Mouse (Mus musculus) hindbrain, postnatal 0 days (tissue): Measurements from ENCODE around the gene Cyp2e1. TPM values are rescaled to one million over a fixed set of nuclear protein-coding genes. Genes with fewer than 3 reads are reported as not detected.

Experiments
- ATAC-seq: fragments of 200-750 bp; cut with Nextera tagmentation; 2 replicates; pipeline ENCODE4 v1.8.0; 2017; ENCODE audit warnings: mild to moderate bottlenecking, moderate TSS enrichment, moderate library complexity
- DNase-seq: peaks from one replicate; pipeline ENCODE4 v3.0.0-alpha.2; 2015; ENCODE audit warnings: low spot score
- H3K27ac ChIP-seq: fragments of 300-500 bp; sonication (generic); 2 replicates; pipeline ENCODE4 v1.5.1; 2014; ENCODE audit warnings: mild to moderate bottlenecking
- H3K27me3 ChIP-seq: fragments of 300-500 bp; sonication (generic); 2 replicates; pipeline ENCODE4 v1.6.1; 2014; ENCODE audit warnings: low read length, mixed read lengths; ENCODE audit not compliant: insufficient read depth
- H3K36me3 ChIP-seq: fragments of 300-500 bp; sonication (generic); 2 replicates; pipeline ENCODE4 v1.6.1; 2014; ENCODE audit warnings: low read length, mixed read lengths; ENCODE audit not compliant: insufficient read depth
- H3K4me1 ChIP-seq: fragments of 300-500 bp; sonication (generic); 2 replicates; pipeline ENCODE4 v1.6.1; 2014; ENCODE audit warnings: antibody characterized with exemption, low read length, mixed read lengths; ENCODE audit not compliant: insufficient read depth
- H3K4me2 ChIP-seq: fragments of 300-500 bp; sonication (generic); 2 replicates; pipeline ENCODE4 v1.6.1; 2014; ENCODE audit warnings: low read depth, mild to moderate bottlenecking, low read length, moderate library complexity, mixed read lengths
- H3K4me3 ChIP-seq: fragments of 300-500 bp; sonication (generic); 2 replicates; pipeline ENCODE4 v1.5.1; 2014; ENCODE audit warnings: low read length
- H3K9ac ChIP-seq: fragments of 300-500 bp; sonication (generic); replicated peaks from 2 replicates; pipeline ENCODE4 v1.6.1; 2014; ENCODE audit warnings: mild to moderate bottlenecking, low read length, moderate library complexity, mixed read lengths
- H3K9me3 ChIP-seq: fragments of 300-500 bp; sonication (generic); 2 replicates; pipeline ENCODE4 v1.6.1; 2016; ENCODE audit warnings: low read length, mixed read lengths
- CTCF ChIP-seq: IDR thresholded peaks from 2 replicates; pipeline ENCODE4 v1.5.1; 2016; ENCODE audit warnings: antibody characterized with exemption, control low read depth, low read depth
- WGBS: fragments of 180-500 bp; shearing (Covaris S2); extraction: QIAGEN DNeasy Blood & Tissue Kit; methylation state at CpG from one replicate; pipeline ENCODE4 v1.1.7; 2014; 5-methylcytosine and 5-hydroxymethylcytosine counted together
- polyA plus RNA-seq: library from polyadenylated mRNA; unstranded; fragments of >200 nt; fragmentation: Nextera tagmentation; extraction: Ambion mirVana; gene quantifications from 2 replicates; pipeline ENCODE4 v1.2.1, GENCODE M21; 2015
- total RNA-seq: library from RNA; depleted of rRNA; stranded (reverse); fragments of >200 nt; gene quantifications from 2 replicates; pipeline ENCODE4 v1.2.3, GENCODE M21; 2014; rRNA removed

Cyp2e1 gene
- total and polyA plus RNA-seq, 2 experiments from 2014 or later = not detected

GRCm38 (mm10) chr7:140821305-140821652, 57.7 kb downstream of the Cyp2e1 start:
- peak overlapping the region; percentile 76; the same call in 1 of the 2 replicates for H3K9ac ChIP-seq
- no peak for DNase-seq
- peak overlapping the region; percentile 67 for H3K4me2 ChIP-seq
- H3K9me3 ChIP-seq = no peaks in the 10 kb centered on the region
- TF ChIP-seq CTCF = no peak
- ATAC-seq = peak; percentile 49
- peak overlapping the region; percentile 59 for H3K4me3 ChIP-seq
- peaks cover 5% of the 10 kb centered on the region; the same call in 1 of the 2 replicates for H3K4me1 ChIP-seq
- no peaks in the 10 kb centered on the region for H3K36me3 ChIP-seq
- H3K27me3 ChIP-seq = no peaks in the 10 kb centered on the region
- H3K27ac ChIP-seq = peak overlapping the region; percentile 95
- 45% methylated on average over 5 of the region's 5 CpGs for WGBS

DNA sequence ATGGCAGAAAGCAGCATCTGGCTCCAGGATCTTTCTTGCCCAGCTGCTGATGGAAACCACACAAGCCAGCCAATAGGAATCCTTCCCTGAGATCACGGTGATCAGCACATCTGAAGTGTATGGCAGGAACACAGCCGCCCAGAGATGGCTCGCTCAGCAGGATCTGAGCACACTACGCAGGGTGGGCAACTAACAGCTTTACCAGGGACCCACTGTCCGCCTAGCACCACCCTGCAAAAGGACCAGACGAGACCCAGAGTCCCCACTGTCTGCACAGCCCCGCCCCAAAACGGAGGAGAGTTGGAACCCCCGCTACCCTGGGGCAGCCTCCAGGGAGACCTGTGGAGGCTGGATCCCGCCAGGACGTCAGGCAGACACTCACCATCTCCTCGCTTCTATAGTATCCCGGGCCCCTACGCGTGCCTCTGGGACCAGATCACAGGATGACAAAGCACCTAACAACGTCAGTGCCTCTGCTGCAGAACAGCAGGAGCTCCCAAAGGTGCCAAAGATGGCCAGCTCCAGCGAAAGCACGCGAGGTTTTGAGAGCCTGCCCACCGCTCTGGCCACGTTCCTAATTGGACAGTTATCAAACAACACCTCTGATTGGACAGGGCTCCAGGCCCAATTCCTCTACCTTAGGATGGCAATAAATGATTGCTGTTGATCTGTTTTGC, 58.3 kb downstream of the Cyp2e1 start, which contains the start of gene Zfp941:
Zfp941 (minus strand) TSS at position 526 of the 677 bp plus-strand sequence.
- WGBS = under 1% methylated on average over 21 of the region's 21 CpGs
- ATAC-seq (peak; percentile 91), DNase-seq (peak; percentile 94)
- Histone ChIP-seq H3K4me3 (peak within 1 kb of the TSS; percentile 59), H3K4me2 (peak within 1 kb of the TSS; percentile 67), H3K9me3 (no peaks in the 10 kb centered on the region), H3K9ac (peak within 1 kb of the TSS; percentile 76), H3K4me1 (peaks cover 5% of the 10 kb centered on the region; the same call in 1 of the 2 replicates), H3K36me3 (no peaks in the 10 kb centered on the region), H3K27ac (peak within 1 kb of the TSS; percentile 95), H3K27me3 (no peaks in the 10 kb centered on the region)
- TF ChIP-seq CTCF = no peak

GRCm38 (mm10) chr7:140822731-140823130, 59.2 kb downstream of the Cyp2e1 start:
- ATAC-seq (no peak), DNase-seq (no peak)
- H3K9me3 ChIP-seq = no peaks in the 10 kb centered on the region
- no peak for TF ChIP-seq CTCF
- H3K4me3 ChIP-seq = no peak overlapping the region
- H3K9ac ChIP-seq = no peak overlapping the region
- peaks cover 5% of the 10 kb centered on the region; the same call in 1 of the 2 replicates for H3K4me1 ChIP-seq
- no peak overlapping the region for H3K27ac ChIP-seq
- WGBS = 90% methylated on average over 4 of the region's 4 CpGs
- no peaks in the 10 kb centered on the region for H3K27me3 ChIP-seq
- H3K36me3 ChIP-seq = no peaks in the 10 kb centered on the region
- H3K4me2 ChIP-seq = no peak overlapping the region

Other genes with a start within 250 kb of the Cyp2e1 start
- gene Olfr538, start 195.9 kb upstream of the Cyp2e1 start, total RNA-seq = not detected in 2 replicates
- not detected in 2 replicates for gene Olfr538, start 195.9 kb upstream of the Cyp2e1 start, polyA plus RNA-seq
- gene Olfr46, start 162.5 kb upstream of the Cyp2e1 start, total RNA-seq = not detected in 2 replicates
- gene Olfr46, start 162.5 kb upstream of the Cyp2e1 start, polyA plus RNA-seq = 0.03 TPM in 1 of 2 replicates, not detected in the other
- not detected in 2 replicates for gene Olfr61, start 134.8 kb upstream of the Cyp2e1 start, total RNA-seq
- gene Olfr61, start 134.8 kb upstream of the Cyp2e1 start, polyA plus RNA-seq = not detected in 2 replicates
- not detected in 2 replicates for gene Olfr53, start 117.3 kb upstream of the Cyp2e1 start, total RNA-seq
- gene Olfr53, start 117.3 kb upstream of the Cyp2e1 start, polyA plus RNA-seq = not detected in 2 replicates
- 0.05 TPM in 1 of 2 replicates, not detected in the other for gene Olfr539, start 103.8 kb upstream of the Cyp2e1 start, total RNA-seq
- gene Olfr539, start 103.8 kb upstream of the Cyp2e1 start, polyA plus RNA-seq = 0.01 TPM in 1 of 2 replicates, not detected in the other
- not detected in 2 replicates for gene Olfr45, start 81.8 kb upstream of the Cyp2e1 start, total RNA-seq
- gene Olfr45, start 81.8 kb upstream of the Cyp2e1 start, polyA plus RNA-seq = not detected in 2 replicates
- not detected in 2 replicates for gene Olfr541, start 66.5 kb upstream of the Cyp2e1 start, total RNA-seq
- gene Olfr541, start 66.5 kb upstream of the Cyp2e1 start, polyA plus RNA-seq = not detected in 2 replicates
- 0.29 TPM in 1 of 2 replicates, not detected in the other for gene Syce1, start 24.1 kb downstream of the Cyp2e1 start, total RNA-seq
- 0.59 and 0.68 TPM in 2 replicates for gene Syce1, start 24.1 kb downstream of the Cyp2e1 start, polyA plus RNA-seq
- 20.2 and 23.7 TPM in 2 replicates for gene Zfp941, start 58.4 kb downstream of the Cyp2e1 start, total RNA-seq
- gene Zfp941, start 58.4 kb downstream of the Cyp2e1 start, polyA plus RNA-seq = 19.3 and 20.0 TPM in 2 replicates
- gene Urah, start 71.3 kb downstream of the Cyp2e1 start, total RNA-seq = 0.37 TPM in 1 of 2 replicates, not detected in the other
- gene Urah, start 71.3 kb downstream of the Cyp2e1 start, polyA plus RNA-seq = 0.43 and 0.80 TPM in 2 replicates
- gene Scgb1c1, start 81.8 kb downstream of the Cyp2e1 start, total RNA-seq = not detected in 2 replicates
- gene Scgb1c1, start 81.8 kb downstream of the Cyp2e1 start, polyA plus RNA-seq = 0.61 TPM in 1 of 2 replicates, not detected in the other
- gene Odf3, start 84.1 kb downstream of the Cyp2e1 start, total RNA-seq = 0.18 and 0.42 TPM in 2 replicates
- 0.19 and 0.43 TPM in 2 replicates for gene Odf3, start 84.1 kb downstream of the Cyp2e1 start, polyA plus RNA-seq
- gene Gm45785, start 92.6 kb downstream of the Cyp2e1 start, total RNA-seq = 0.47 and 1.9 TPM in 2 replicates
- not detected in 2 replicates for gene Gm45785, start 92.6 kb downstream of the Cyp2e1 start, polyA plus RNA-seq
- gene Ric8a, start 93.2 kb downstream of the Cyp2e1 start, total RNA-seq = 91.8 and 117 TPM in 2 replicates
- gene Ric8a, start 93.2 kb downstream of the Cyp2e1 start, polyA plus RNA-seq = 85.8 and 89.9 TPM in 2 replicates
- gene Bet1l, start 93.8 kb downstream of the Cyp2e1 start, total RNA-seq = 17.8 and 18.9 TPM in 2 replicates
- gene Bet1l, start 93.8 kb downstream of the Cyp2e1 start, polyA plus RNA-seq = 47.1 and 52.6 TPM in 2 replicates
- 104 and 113 TPM in 2 replicates for gene Psmd13, start 118.2 kb downstream of the Cyp2e1 start, total RNA-seq
- 259 and 275 TPM in 2 replicates for gene Psmd13, start 118.2 kb downstream of the Cyp2e1 start, polyA plus RNA-seq
- 56.3 and 71.6 TPM in 2 replicates for gene Sirt3, start 118.6 kb downstream of the Cyp2e1 start, total RNA-seq
- 74.6 and 75.6 TPM in 2 replicates for gene Sirt3, start 118.6 kb downstream of the Cyp2e1 start, polyA plus RNA-seq
- not detected in 2 replicates for gene Cox8b, start 136.7 kb downstream of the Cyp2e1 start, total RNA-seq
- gene Cox8b, start 136.7 kb downstream of the Cyp2e1 start, polyA plus RNA-seq = not detected in 2 replicates
- 1.1 and 1.6 TPM in 2 replicates for gene Nlrp6, start 157.2 kb downstream of the Cyp2e1 start, total RNA-seq
- 0.61 and 0.78 TPM in 2 replicates for gene Nlrp6, start 157.2 kb downstream of the Cyp2e1 start, polyA plus RNA-seq
- gene Pgghg, start 177.7 kb downstream of the Cyp2e1 start, total RNA-seq = 16.3 and 16.6 TPM in 2 replicates
- gene Pgghg, start 177.7 kb downstream of the Cyp2e1 start, polyA plus RNA-seq = 6.7 and 7.5 TPM in 2 replicates
- gene Ifitm5, start 186.6 kb downstream of the Cyp2e1 start, total RNA-seq = not detected in 2 replicates
- gene Ifitm5, start 186.6 kb downstream of the Cyp2e1 start, polyA plus RNA-seq = 0.39 TPM in 1 of 2 replicates, not detected in the other
- gene Gm45717, start 192.2 kb downstream of the Cyp2e1 start, total RNA-seq = not detected in 2 replicates
- 0.38 TPM in 1 of 2 replicates, not detected in the other for gene Gm45717, start 192.2 kb downstream of the Cyp2e1 start, polyA plus RNA-seq
- 79.3 and 82.4 TPM in 2 replicates for gene Ifitm2, start 192.2 kb downstream of the Cyp2e1 start, total RNA-seq
- gene Ifitm2, start 192.2 kb downstream of the Cyp2e1 start, polyA plus RNA-seq = 269 and 281 TPM in 2 replicates
- gene Ifitm1, start 203.5 kb downstream of the Cyp2e1 start, total RNA-seq = 16.5 and 39.5 TPM in 2 replicates
- 22.4 and 24.0 TPM in 2 replicates for gene Ifitm1, start 203.5 kb downstream of the Cyp2e1 start, polyA plus RNA-seq
- gene Ifitm3, start 247.0 kb downstream of the Cyp2e1 start, total RNA-seq = 29.3 and 41.7 TPM in 2 replicates
- 92.8 and 93.3 TPM in 2 replicates for gene Ifitm3, start 247.0 kb downstream of the Cyp2e1 start, polyA plus RNA-seq